Mouse (Mus musculus) kidney, postnatal 0 days (tissue): Measurements from ENCODE around the gene Wiz. TPM values are rescaled to one million over a fixed set of nuclear protein-coding genes. Genes with fewer than 3 reads are reported as not detected.

Source experiments
- ATAC-seq: fragments of 200-750 bp; cut with Nextera tagmentation; replicated peaks from 2 replicates; pipeline ENCODE4 v1.8.0; 2017; ENCODE audit warnings: low read depth, moderate number of reproducible peaks, moderate TSS enrichment, moderate library complexity; ENCODE audit not compliant: low FRiP score
- DNase-seq: peaks from one replicate; pipeline ENCODE4 v3.0.0-alpha.2; 2016; ENCODE audit warnings: low spot score
- H3K27ac ChIP-seq: fragments of 300-500 bp; sonication (generic); 2 replicates; pipeline ENCODE4 v1.5.1; 2014; ENCODE audit warnings: mild to moderate bottlenecking
- H3K27me3 ChIP-seq: fragments of 300-500 bp; sonication (generic); 2 replicates; pipeline ENCODE4 v1.6.1; 2014; ENCODE audit warnings: low read length, mixed read lengths; ENCODE audit not compliant: insufficient read depth
- H3K36me3 ChIP-seq: fragments of 300-500 bp; sonication (generic); 2 replicates; pipeline ENCODE4 v1.6.1; 2014; ENCODE audit warnings: low read length, mixed read lengths; ENCODE audit not compliant: insufficient read depth
- H3K4me1 ChIP-seq: fragments of 300-500 bp; sonication (generic); replicated peaks from 2 replicates; pipeline ENCODE4 v1.6.1; 2014; ENCODE audit warnings: antibody characterized with exemption, low read length, mixed read lengths; ENCODE audit not compliant: insufficient read depth
- H3K4me2 ChIP-seq: fragments of 300-500 bp; sonication (generic); 2 replicates; pipeline ENCODE4 v1.6.1; 2014; ENCODE audit warnings: mild to moderate bottlenecking, low read length, moderate library complexity, mixed read lengths
- H3K4me3 ChIP-seq: fragments of 300-500 bp; sonication (generic); replicated peaks from 2 replicates; pipeline ENCODE4 v1.5.1; 2014; ENCODE audit warnings: low read depth, low read length
- H3K9ac ChIP-seq: fragments of 300-500 bp; sonication (generic); 2 replicates; pipeline ENCODE4 v1.6.1; 2014; ENCODE audit warnings: low read depth, low read length
- H3K9me3 ChIP-seq: fragments of 300-500 bp; sonication (generic); replicated peaks from 2 replicates; pipeline ENCODE4 v1.6.1; 2016; ENCODE audit warnings: low read length, inconsistent platforms, mixed read lengths
- CTCF ChIP-seq: IDR thresholded peaks from 2 replicates; pipeline ENCODE4 v1.5.1; 2016; ENCODE audit warnings: antibody characterized with exemption, low read depth, mild to moderate bottlenecking, moderate library complexity
- WGBS: fragments of 180-500 bp; shearing (Covaris S2); extraction: QIAGEN DNeasy Blood & Tissue Kit; methylation state at CpG from one replicate; pipeline ENCODE4 v1.1.7; 2014; 5-methylcytosine and 5-hydroxymethylcytosine counted together
- polyA plus RNA-seq: library from polyadenylated mRNA; unstranded; fragments of >200 nt; fragmentation: Nextera tagmentation; extraction: Ambion mirVana; gene quantifications from 2 replicates; pipeline ENCODE4 v1.2.1, GENCODE M21; 2015

The Wiz gene
- polyA plus RNA-seq, 1 experiment from 2014 or later, result 20.8 TPM

DNA sequence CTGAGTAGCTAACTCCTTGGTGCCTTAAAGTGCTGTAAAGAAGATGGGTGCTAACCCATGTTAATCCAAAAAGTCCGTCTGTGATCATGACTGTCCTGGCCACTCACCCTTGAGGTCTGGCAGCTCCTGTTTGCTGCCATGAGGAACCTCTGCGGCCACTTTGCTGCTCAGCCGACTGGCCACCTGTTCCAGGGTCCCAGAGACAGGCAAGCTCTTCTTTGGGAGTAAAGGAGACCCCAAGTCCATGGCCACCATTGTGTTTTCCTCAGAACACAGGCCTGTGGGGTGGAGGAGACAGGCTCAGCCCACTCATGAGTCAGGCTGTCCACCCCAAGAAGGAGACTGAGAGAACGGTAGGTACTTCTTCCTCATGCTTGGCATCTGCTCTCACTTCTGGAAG, 26.6 kb downstream of the Wiz start:
- H3K9me3 ChIP-seq, result no peaks in the 10 kb centered on the region
- DNase-seq (no peak), ATAC-seq (no peak)
- TF ChIP-seq CTCF, result no peak
- no peaks in the 10 kb centered on the region for H3K27me3 ChIP-seq
- peak overlapping the region; percentile 96; the same call in 1 of the 2 replicates for H3K9ac ChIP-seq
- WGBS, result 85% methylated on average over 4 of the region's 4 CpGs
- H3K4me1 ChIP-seq, result peaks cover 8% of the 10 kb centered on the region
- no peak overlapping the region for H3K27ac ChIP-seq
- peak overlapping the region; percentile 75; the same call in 1 of the 2 replicates for H3K4me3 ChIP-seq
- H3K4me2 ChIP-seq, result peak overlapping the region; percentile 89
- peaks cover 35% of the 10 kb centered on the region for H3K36me3 ChIP-seq

DNA sequence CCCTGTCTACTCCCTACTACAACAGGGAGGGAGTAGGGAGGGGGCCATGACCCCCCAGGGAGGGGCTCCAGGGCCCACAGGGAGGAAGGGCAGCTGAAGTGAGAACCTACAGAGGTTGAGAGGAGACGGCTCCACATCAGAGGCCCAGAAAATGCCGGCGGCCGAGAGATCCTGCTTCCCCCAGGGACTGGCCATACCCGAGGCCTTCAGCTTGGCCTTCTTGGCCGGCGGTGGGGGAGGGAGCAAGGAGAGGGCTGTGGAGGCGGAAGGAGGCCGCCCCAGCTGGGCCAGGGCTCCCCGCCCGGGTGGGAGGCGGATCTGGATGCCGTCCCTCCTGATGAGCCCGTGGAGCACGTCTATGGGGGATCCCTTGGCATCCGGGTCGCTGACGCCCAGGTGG, 29.3 kb downstream of the Wiz start:
- 91% methylated on average over 11 of the region's 18 CpGs for WGBS
- H3K9me3 ChIP-seq, result no peaks in the 10 kb centered on the region
- H3K27me3 ChIP-seq, result no peaks in the 10 kb centered on the region
- no peak overlapping the region for H3K4me3 ChIP-seq
- H3K4me2 ChIP-seq, result no peak overlapping the region
- no peak for DNase-seq
- H3K9ac ChIP-seq, result no peak overlapping the region
- peaks cover 61% of the 10 kb centered on the region for H3K36me3 ChIP-seq
- H3K27ac ChIP-seq, result no peak overlapping the region
- peaks cover 8% of the 10 kb centered on the region for H3K4me1 ChIP-seq
- ATAC-seq, result no peak
- no peak for TF ChIP-seq CTCF

DNA sequence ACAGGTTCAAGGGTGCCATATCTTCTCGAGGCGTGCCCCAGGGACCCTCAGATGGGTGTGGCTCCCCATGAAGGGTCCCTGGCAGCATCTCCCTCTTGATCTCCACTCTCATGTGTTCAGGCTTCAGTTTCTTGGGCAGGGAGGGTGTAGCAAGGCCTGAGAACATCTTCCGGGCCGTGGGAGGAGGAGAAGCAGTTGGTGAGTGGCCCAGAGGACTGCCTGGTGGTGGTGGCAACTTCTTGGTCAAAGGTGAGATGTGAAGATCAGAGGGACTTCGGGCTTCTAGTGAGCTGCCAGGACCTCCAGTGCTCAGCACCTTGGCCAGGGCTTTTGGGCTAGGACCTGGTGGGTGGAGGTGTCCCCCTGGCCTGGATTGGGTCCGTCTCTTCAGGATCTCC, 30.3 kb downstream of the Wiz start:
- ATAC-seq, result no peak
- Histone ChIP-seq H3K9me3 (no peaks in the 10 kb centered on the region), H3K4me2 (no peak overlapping the region), H3K27ac (no peak overlapping the region), H3K36me3 (peaks cover 66% of the 10 kb centered on the region), H3K4me3 (no peak overlapping the region), H3K4me1 (peaks cover 8% of the 10 kb centered on the region), H3K27me3 (no peaks in the 10 kb centered on the region), H3K9ac (no peak overlapping the region)
- TF ChIP-seq CTCF, result no peak
- WGBS, result 91% methylated on average over 6 of the region's 6 CpGs
- DNase-seq, result no peak

DNA sequence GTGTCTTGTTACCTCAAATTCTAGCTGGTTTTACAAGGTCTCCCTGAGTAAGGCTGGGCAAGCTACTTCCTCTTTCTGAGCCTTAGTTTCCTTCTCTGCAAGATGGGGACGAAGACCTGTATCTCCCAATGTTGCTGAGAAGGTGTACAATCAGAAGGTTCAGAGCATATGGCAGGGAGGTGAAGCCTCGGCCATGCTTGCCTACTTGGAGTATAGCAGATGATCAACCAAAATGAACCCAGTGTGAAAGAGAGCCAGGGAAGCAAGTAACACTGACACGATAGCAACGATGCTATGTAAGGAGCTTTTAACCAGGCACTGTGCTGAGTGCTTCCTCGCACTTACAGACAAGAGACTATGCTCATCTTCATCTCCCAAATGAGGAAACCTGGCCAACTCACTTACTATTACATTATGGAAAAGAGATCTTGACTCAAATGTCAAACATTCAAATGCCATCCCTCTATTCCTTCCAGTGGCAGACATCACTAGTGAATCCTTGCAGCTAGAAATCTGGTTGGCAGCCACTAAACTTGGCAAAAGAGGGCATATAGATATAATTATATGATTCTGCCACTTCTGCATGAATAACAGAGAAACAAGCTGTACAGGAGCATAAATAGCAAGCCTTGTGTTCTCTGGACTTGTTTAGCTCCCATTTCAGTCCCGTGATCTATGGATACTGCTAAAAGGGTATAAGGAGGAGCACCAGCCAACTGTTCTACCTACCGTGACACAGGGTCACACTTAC, 30.9 kb downstream of the Wiz start:
- H3K4me3 ChIP-seq, result no peak overlapping the region
- DNase-seq (no peak), ATAC-seq (no peak)
- H3K4me2 ChIP-seq, result no peak overlapping the region
- no peak overlapping the region for H3K27ac ChIP-seq
- no peaks in the 10 kb centered on the region for H3K9me3 ChIP-seq
- H3K4me1 ChIP-seq, result peaks cover 7% of the 10 kb centered on the region
- peaks cover 66% of the 10 kb centered on the region for H3K36me3 ChIP-seq
- no peak for TF ChIP-seq CTCF
- no peak overlapping the region for H3K9ac ChIP-seq
- WGBS, result 94% methylated on average over 7 of the region's 7 CpGs
- H3K27me3 ChIP-seq, result no peaks in the 10 kb centered on the region

DNA sequence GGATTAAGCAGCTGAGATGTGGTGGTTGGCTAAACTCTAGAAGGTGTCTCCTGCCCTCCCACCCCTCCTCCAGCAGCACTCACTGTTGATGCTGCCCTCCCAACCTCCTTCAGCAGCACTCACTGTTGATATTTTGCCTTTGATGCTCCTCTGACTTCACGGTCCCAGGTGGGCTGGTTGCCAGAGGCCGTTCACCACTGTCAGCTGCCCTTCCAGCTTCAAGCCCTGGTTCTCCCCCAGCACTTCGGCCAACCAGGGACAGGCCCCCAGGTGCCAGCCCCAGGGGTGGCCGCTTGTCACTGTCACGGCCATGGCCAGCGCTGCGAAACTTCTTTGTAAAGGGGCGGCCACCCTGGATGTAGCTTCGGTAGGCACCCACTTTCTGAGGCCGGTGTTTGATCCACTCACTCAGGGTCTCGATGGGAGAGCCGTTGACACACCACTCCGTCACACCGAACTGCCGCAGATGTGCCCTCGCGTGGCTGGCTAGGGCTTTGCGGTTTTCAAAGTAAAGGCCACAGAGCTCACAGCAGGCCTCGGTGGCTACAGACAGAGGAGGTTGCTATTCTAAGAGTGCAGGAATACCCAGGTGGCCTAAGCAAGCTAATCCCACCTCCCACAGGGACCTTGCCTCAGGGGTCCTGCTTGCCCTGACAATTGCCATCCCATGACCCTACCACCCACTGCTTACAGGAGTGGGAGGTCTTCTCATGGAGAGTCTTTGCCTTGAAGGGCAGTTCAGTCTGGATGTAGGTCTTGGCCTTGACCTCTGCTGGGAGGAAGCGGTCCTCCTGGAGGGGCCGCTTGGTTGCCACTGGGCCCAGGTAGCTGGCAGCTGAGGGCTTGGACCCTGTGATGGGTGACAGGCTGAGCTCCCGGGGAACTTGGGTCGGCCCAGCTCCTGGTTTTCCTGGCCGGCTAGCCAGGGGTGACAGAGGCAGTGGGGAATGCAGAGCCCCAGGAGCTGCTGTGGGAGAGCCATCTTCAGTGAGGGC, 32.2 kb downstream of the Wiz start:
- Histone ChIP-seq H3K4me1 (no peaks in the 10 kb centered on the region), H3K9me3 (no peaks in the 10 kb centered on the region), H3K4me3 (no peak overlapping the region), H3K27ac (no peak overlapping the region), H3K36me3 (peaks cover 66% of the 10 kb centered on the region), H3K9ac (no peak overlapping the region), H3K27me3 (no peaks in the 10 kb centered on the region), H3K4me2 (no peak overlapping the region)
- WGBS, result 86% methylated on average over 24 of the region's 24 CpGs
- TF ChIP-seq CTCF, result no peak
- ATAC-seq, result no peak
- no peak for DNase-seq

DNA sequence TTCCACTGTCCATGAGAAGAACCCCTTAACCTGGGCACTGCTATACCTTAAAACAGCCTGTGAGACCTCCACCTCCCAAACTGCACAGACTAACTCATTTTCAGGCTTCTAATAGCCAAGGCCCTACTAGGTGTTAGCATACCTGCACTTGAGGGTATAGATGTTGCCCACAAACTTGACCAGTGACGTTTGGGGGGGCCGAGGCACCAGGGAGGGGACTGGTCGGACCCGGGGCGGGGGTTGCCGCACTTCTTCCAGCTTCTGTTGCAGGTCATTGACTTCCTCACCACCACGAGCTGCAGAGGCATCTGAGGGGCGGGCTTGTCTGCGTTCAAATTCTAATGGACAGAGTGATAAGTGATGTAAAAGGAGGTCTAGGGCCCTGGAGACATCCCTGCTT, 33.0 kb downstream of the Wiz start:
- ATAC-seq, result no peak
- Histone ChIP-seq H3K4me1 (no peaks in the 10 kb centered on the region), H3K9me3 (no peaks in the 10 kb centered on the region), H3K27me3 (no peaks in the 10 kb centered on the region), H3K4me3 (no peak overlapping the region), H3K36me3 (peaks cover 63% of the 10 kb centered on the region), H3K9ac (no peak overlapping the region), H3K27ac (no peak overlapping the region), H3K4me2 (no peak overlapping the region)
- no peak for DNase-seq
- no peak for TF ChIP-seq CTCF
- 85% methylated on average over 9 of the region's 9 CpGs for WGBS
